Mouse (Mus musculus): ENCODE measurements around the gene Ptch2. TPM values are rescaled to one million over a fixed set of nuclear protein-coding genes. Genes with fewer than 3 reads are reported as not detected.

The Ptch2 gene
- polyA plus RNA-seq, 1 experiment from 2014 or later, result 3.6 TPM

DNA sequence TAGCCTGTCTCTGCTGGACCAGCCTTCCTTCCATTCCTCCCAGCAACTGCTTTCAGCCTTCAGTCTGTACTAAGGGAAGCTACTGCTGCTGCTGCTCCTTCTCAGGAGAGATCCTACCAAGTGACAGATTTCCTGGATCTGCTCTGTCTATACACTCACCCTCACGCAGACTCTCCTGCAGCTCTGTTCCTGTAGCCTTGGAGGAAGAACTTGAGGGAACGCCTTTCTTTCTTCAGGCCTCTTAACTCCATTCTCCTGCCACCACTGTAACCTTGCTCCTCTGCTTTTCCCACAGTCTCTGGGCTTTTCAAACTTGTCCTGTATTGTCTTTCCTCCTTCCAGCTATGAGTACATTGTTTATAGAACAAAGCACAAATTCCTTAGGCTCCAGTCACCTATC is 39.4 kb upstream of the Ptch2 start:
- Histone ChIP-seq H3K4me2 (replicated peaks; ENCODE audit: low read depth, low read length) (no peak overlapping the region), H3K27ac (ENCODE audit: low read length) (no peak overlapping the region), H3K9me3 (ENCODE audit: low read length) (no peaks in the 10 kb centered on the region), H3K9ac (replicated peaks; ENCODE audit: low read depth) (no peak overlapping the region), H3K4me3 (ENCODE audit: low read depth, low read length) (no peak overlapping the region), H3K36me3 (ENCODE audit: insufficient read depth, low read length) (no peaks in the 10 kb centered on the region), H3K27me3 (replicated peaks; ENCODE audit: insufficient read depth, low read length) (no peaks in the 10 kb centered on the region), H3K4me1 (ENCODE audit: insufficient read depth, low read depth, low read length) (no peaks in the 10 kb centered on the region)
- DNase-seq (ENCODE audit: low spot score) (no peak), ATAC-seq (no peak)
- TF ChIP-seq CTCF (IDR thresholded peaks at IDR 0.05) (no peak), EP300 (IDR thresholded peaks at IDR 0.05) (no peak)
- WGBS, result 68% methylated on average over 2 of the region's 2 CpGs

DNA sequence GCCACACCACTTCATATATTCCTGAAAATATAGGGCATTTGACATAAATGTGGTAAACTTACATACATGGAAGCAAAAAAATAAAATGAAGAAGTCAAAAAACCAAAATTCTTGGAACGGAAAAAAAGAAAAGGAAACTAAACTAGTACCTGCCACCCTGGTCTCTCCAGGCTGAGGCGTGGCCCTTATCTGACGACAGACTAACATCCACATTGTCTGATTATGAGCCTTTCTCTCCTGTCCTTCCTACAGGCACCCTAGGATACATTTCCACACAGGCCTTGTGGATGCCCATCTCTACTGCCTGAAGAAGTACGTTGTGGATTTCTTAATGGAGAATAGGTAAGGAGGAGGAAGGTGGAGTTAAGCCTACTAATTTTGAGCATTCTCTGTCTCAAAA is 37.4 kb upstream of the Ptch2 start:
- Histone ChIP-seq H3K27me3 (replicated peaks; ENCODE audit: insufficient read depth, low read length) (no peaks in the 10 kb centered on the region), H3K4me1 (ENCODE audit: insufficient read depth, low read depth, low read length) (no peaks in the 10 kb centered on the region), H3K9ac (replicated peaks; ENCODE audit: low read depth) (no peak overlapping the region), H3K4me3 (ENCODE audit: low read depth, low read length) (no peak overlapping the region), H3K4me2 (replicated peaks; ENCODE audit: low read depth, low read length) (no peak overlapping the region), H3K36me3 (ENCODE audit: insufficient read depth, low read length) (no peaks in the 10 kb centered on the region), H3K9me3 (ENCODE audit: low read length) (no peaks in the 10 kb centered on the region), H3K27ac (ENCODE audit: low read length) (no peak overlapping the region)
- TF ChIP-seq CTCF (IDR thresholded peaks at IDR 0.05) (no peak), EP300 (IDR thresholded peaks at IDR 0.05) (no peak)
- no peak for DNase-seq (ENCODE audit: low spot score)
- WGBS, result 84% methylated on average over 4 of the region's 4 CpGs
- no peak for ATAC-seq

DNA sequence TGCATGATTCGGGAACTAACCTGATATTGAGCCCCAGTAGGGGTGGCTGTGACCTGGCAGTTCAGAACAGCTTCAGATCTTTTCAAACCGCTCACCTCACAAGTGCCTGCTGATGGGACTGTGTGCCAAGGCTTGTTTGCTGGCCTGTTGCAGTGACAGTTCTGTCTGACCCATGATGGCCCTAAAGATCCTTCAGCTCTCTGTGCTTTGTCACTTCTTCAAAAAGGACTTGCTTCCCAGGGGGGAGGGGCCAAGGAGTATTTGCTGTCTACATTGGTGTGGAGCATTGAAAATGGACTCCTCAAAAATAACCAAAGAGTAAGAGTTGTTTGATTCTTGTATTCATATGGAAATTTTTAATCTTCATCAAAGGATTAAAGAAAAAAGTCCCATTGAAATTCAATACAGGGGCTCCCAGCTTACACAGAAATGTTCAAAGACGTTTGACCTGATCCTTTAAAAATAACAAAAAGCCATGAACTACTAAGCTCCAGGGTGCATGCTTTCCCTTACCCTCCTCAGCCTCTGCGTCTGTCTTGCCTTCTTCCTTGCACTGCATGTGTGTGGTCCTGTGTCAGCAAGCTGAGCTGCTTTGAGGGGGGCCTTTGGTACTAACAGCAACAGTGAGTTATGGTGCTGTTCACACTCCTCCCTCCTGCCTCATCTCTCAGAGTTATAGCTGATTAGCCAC is 33.0 kb upstream of the Ptch2 start:
- no peaks in the 10 kb centered on the region for H3K4me1 ChIP-seq (ENCODE audit: insufficient read depth, low read depth, low read length)
- no peak overlapping the region for H3K4me2 ChIP-seq (replicated peaks; ENCODE audit: low read depth, low read length)
- H3K36me3 ChIP-seq (ENCODE audit: insufficient read depth, low read length), result no peaks in the 10 kb centered on the region
- DNase-seq (ENCODE audit: low spot score) (no peak), ATAC-seq (no peak)
- H3K27ac ChIP-seq (ENCODE audit: low read length), result no peak overlapping the region
- no peaks in the 10 kb centered on the region for H3K9me3 ChIP-seq (ENCODE audit: low read length)
- no peaks in the 10 kb centered on the region for H3K27me3 ChIP-seq (replicated peaks; ENCODE audit: insufficient read depth, low read length)
- TF ChIP-seq EP300 (IDR thresholded peaks at IDR 0.05), result no peak
- no peak for TF ChIP-seq CTCF (IDR thresholded peaks at IDR 0.05)
- H3K4me3 ChIP-seq (ENCODE audit: low read depth, low read length), result no peak overlapping the region
- WGBS, result 73% methylated on average over 4 of the region's 4 CpGs
- no peak overlapping the region for H3K9ac ChIP-seq (replicated peaks; ENCODE audit: low read depth)

- WGBS, result 91% methylated on average over 7 of the region's 7 CpGs
- TF ChIP-seq CTCF (IDR thresholded peaks at IDR 0.05) (no peak), EP300 (IDR thresholded peaks at IDR 0.05) (no peak)
- no peak overlapping the region for H3K4me3 ChIP-seq (ENCODE audit: low read depth, low read length)
- H3K27me3 ChIP-seq (replicated peaks; ENCODE audit: insufficient read depth, low read length), result no peaks in the 10 kb centered on the region
- DNase-seq (ENCODE audit: low spot score) (no peak), ATAC-seq (no peak)
- H3K9ac ChIP-seq (replicated peaks; ENCODE audit: low read depth), result no peak overlapping the region
- H3K4me2 ChIP-seq (replicated peaks; ENCODE audit: low read depth, low read length), result no peak overlapping the region
- H3K36me3 ChIP-seq (ENCODE audit: insufficient read depth, low read length), result peaks cover 6% of the 10 kb centered on the region; the same call in 1 of the 2 replicates
- H3K9me3 ChIP-seq (ENCODE audit: low read length), result no peaks in the 10 kb centered on the region
- H3K27ac ChIP-seq (ENCODE audit: low read length), result no peak overlapping the region
- H3K4me1 ChIP-seq (ENCODE audit: insufficient read depth, low read depth, low read length), result no peaks in the 10 kb centered on the region
These were observed 27.8 kb upstream of the Ptch2 start for GRCm38 (mm10) chr4:117068035-117068434.

DNA sequence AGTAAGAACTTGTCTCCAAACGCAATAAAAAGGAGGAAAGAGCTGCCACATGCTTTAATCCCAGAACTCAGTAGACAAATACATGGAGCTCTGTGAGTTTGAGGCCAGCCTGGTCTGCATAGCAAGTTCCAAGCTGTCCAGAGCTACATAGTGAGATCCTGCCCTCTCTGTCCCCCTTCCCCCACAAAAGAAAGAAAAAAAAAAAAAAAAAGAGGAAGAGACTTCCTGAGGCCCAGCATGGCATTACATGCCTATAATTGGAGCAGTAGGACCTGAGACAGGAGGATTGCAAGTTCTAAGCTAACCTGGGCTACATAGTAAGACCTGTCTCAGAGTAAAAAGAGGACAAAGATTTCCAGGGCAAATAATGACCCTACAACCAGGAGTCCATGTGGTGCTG is 26.2 kb upstream of the Ptch2 start:
- H3K9me3 ChIP-seq (ENCODE audit: low read length), result no peaks in the 10 kb centered on the region
- WGBS, result 89% methylated on average over 1 of the region's 1 CpGs
- peaks cover 8% of the 10 kb centered on the region; the same call in 1 of the 2 replicates for H3K36me3 ChIP-seq (ENCODE audit: insufficient read depth, low read length)
- TF ChIP-seq EP300 (IDR thresholded peaks at IDR 0.05) (no peak), CTCF (IDR thresholded peaks at IDR 0.05) (no peak)
- ATAC-seq (no peak), DNase-seq (ENCODE audit: low spot score) (no peak)
- no peaks in the 10 kb centered on the region for H3K4me1 ChIP-seq (ENCODE audit: insufficient read depth, low read depth, low read length)
- no peak overlapping the region for H3K27ac ChIP-seq (ENCODE audit: low read length)
- no peak overlapping the region for H3K4me3 ChIP-seq (ENCODE audit: low read depth, low read length)
- no peak overlapping the region for H3K4me2 ChIP-seq (replicated peaks; ENCODE audit: low read depth, low read length)
- no peak overlapping the region for H3K9ac ChIP-seq (replicated peaks; ENCODE audit: low read depth)
- no peaks in the 10 kb centered on the region for H3K27me3 ChIP-seq (replicated peaks; ENCODE audit: insufficient read depth, low read length)

DNA sequence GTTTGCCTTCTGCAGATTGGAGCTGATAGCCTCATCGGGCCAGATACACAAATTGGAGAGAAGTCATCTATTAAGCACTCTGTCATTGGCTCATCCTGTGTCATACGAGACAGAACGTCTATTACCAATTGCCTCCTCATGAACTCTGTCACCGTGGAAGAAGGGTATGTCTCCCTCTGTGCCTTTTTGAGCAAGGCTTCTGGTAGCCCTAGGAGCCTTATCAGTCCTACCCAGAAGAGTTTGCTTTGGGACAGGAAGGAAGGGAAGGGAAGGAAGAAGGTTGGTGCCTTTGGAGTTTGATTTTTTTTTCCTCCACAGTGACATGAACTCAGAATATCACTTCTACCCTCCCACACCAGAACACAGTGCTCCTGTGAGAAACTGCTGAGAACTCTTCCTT is 25.3 kb upstream of the Ptch2 start:
- Histone ChIP-seq H3K4me2 (replicated peaks; ENCODE audit: low read depth, low read length) (no peak overlapping the region), H3K4me3 (ENCODE audit: low read depth, low read length) (no peak overlapping the region), H3K9me3 (ENCODE audit: low read length) (no peaks in the 10 kb centered on the region), H3K27ac (ENCODE audit: low read length) (no peak overlapping the region), H3K9ac (replicated peaks; ENCODE audit: low read depth) (no peak overlapping the region), H3K4me1 (ENCODE audit: insufficient read depth, low read depth, low read length) (no peaks in the 10 kb centered on the region), H3K27me3 (replicated peaks; ENCODE audit: insufficient read depth, low read length) (no peaks in the 10 kb centered on the region), H3K36me3 (ENCODE audit: insufficient read depth, low read length) (peaks cover 8% of the 10 kb centered on the region; the same call in 1 of the 2 replicates)
- 64% methylated on average over 4 of the region's 4 CpGs for WGBS
- no peak for TF ChIP-seq CTCF (IDR thresholded peaks at IDR 0.05)
- no peak for TF ChIP-seq EP300 (IDR thresholded peaks at IDR 0.05)
- DNase-seq (ENCODE audit: low spot score) (no peak), ATAC-seq (no peak)
